Mouse (Mus musculus) pancreas, adult 10 weeks (tissue): ENCODE data around the gene Sebox. TPM values are rescaled to one million over a fixed set of nuclear protein-coding genes. Genes with fewer than 3 reads are reported as not detected.

ENCODE experiments used
- polyA plus RNA-seq: library from polyadenylated mRNA; stranded (reverse); fragments of 350-450 nt; fragmentation: Illumina TruSeq; extraction: RNeasy Lipid Tissue Mini Kit (QIAGEN cat#74804); gene quantifications from one replicate; pipeline ENCODE4 v1.2.3, GENCODE M21; 2015; ENCODE audit warnings: low read depth, low replicate concordance; ENCODE audit not compliant: insufficient read depth

The Sebox gene
- not detected for polyA plus RNA-seq

GRCm38 (mm10) chr11:78502909-78503650 lies at the start of gene Sebox:
Gene Sebox, plus strand, starts transcription at chr11:78503447.

DNA sequence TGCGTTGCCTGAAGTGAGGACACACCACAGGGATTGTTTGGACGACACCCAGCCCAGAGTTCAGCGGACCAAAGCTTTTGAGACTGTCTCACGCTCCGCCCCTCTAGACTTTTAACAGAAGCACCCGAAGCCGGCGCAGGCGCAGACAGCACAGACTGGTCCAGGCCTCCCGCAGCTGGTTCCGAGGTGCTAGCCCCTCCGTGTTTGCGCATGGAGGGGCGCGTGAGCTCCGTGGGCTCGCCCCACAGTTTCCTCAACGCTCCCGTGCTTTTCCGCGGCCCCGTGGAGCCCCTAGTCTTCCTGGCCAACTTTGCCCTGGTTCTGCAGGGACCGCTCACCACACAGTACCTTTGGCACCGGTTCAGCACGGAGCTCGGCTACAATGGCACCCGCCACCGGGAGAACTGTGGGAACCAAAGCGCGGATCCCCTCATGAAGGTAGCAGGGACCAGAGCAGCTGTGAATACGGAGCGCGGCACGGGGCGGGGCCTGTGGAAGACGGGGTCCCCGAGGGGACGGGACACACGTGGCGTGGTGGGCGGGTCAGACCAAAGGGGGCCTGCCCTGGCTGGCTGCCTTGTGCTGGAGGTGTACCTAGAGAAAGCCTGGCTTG lies 37.6 kb upstream of the Sebox start, which contains the start of gene Slc46a1:
Gene Slc46a1, plus strand, starts transcription at position 130 of the 613 bp plus-strand sequence.

GRCm38 (mm10) chr11:78497544-78498522 lies 5.4 kb upstream of the Sebox start, which contains the start of gene Sarm1:
Gene Sarm1, minus strand, starts transcription at chr11:78497754.

DNA sequence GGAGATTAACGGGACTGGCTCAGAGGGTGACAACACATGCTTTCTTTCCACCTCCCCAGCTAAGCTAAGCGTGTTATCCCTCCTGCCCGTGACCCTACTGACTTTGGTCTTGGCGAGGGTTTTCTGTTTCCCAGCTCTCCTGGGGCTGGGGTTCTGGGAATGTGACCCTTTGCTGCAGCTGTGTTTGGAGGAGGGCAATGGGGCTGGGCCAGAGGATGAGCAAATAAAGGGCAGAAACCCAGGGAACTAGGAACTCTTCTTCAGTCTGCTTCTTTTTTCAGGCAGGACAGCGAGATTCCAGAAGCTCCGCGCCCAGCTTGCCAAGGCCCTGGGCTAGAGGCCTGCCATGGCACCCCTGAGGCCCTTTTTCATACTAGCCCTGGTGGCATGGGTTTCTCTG lies 4.2 kb upstream of the Sebox start, which contains the start of gene Vtn:
Gene Vtn, plus strand, starts transcription at position 88 of the 400 bp plus-strand sequence.

DNA sequence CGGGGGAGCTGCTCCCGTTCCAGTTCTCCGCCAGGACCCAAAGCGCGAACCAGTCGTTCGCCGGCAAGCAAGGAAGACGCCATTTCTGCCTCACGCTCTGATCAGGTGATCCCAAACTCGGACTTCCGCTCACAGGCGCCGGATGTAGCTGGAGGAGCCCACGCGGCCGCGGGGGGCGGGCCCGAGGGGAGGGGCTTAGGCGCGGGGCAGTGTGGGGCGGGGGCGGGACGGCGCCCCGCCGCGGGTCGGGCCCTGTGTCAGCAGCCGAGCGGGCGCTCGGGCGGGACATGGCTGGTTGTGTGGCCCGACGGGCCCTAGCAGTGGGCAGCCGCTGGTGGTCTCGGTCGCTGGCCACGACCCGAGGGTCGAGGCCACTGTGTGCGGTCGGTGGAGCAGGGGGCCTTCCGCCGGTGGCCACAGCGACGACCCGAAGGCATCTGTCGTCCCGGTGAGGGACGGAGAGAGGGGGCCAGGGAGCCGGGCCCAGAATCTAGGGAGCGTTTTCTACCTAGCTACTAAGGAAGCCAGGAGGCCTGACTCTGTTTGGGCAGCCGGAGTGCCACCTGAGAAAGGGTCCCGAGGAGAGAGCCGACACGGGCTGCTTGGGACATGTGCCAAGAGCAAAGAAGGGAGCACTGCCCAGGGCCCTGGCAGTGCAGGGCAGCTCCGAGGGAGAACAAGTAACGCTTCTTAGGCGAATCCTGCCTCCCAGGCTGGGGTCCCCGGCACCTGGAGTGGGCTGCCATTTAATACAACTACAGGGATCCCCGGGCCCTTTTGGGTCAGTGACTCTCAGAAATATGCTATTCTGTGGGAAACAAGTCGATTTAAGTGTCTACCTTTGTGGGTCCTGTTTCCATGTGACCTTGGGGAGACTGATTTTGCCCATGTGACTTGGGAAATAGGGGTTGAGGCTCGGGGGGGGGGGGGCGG lies 9.0 kb downstream of the Sebox start, which contains the start of the genes Tmem199 and Poldip2:
Gene Tmem199, minus strand, starts transcription at position 148 of the 933 bp plus-strand sequence.
Gene Poldip2, plus strand, starts transcription at position 169 of the 933 bp plus-strand sequence.

GRCm38 (mm10) chr11:78536080-78536689 lies 32.9 kb downstream of the Sebox start, which contains the start of the genes Tnfaip1 and Ift20:
Gene Tnfaip1, minus strand, starts transcription at chr11:78536332.
Gene Ift20, plus strand, starts transcription at chr11:78536361.

GRCm38 (mm10) chr11:78550168-78551058 lies 47.2 kb downstream of the Sebox start, which contains the start of gene Tmem97:
Gene Tmem97, minus strand, starts transcription at chr11:78550777.

Other genes with a start within 250 kb of the Sebox start
- 29.5 TPM for gene 2610507B11Rik, start 241.7 kb upstream of the Sebox start, polyA plus RNA-seq
- gene BC030499, start 212.6 kb upstream of the Sebox start, polyA plus RNA-seq: not detected
- gene Spag5, start 201.9 kb upstream of the Sebox start, polyA plus RNA-seq: not detected
- gene Aldoc, start 180.5 kb upstream of the Sebox start, polyA plus RNA-seq: 1.1 TPM
- 7.7 TPM for gene Pigs, start 175.0 kb upstream of the Sebox start, polyA plus RNA-seq
- 3.8 TPM for gene Unc119, start 160.0 kb upstream of the Sebox start, polyA plus RNA-seq
- not detected for gene Foxn1, start 116.9 kb upstream of the Sebox start, polyA plus RNA-seq
- gene Slc13a2, start 81.2 kb upstream of the Sebox start, polyA plus RNA-seq: not detected
- gene Slc46a1, start 37.8 kb upstream of the Sebox start, polyA plus RNA-seq: 2.1 TPM
- 2.0 TPM for gene Sarm1, start 5.7 kb upstream of the Sebox start, polyA plus RNA-seq
- gene Vtn, start 4.4 kb upstream of the Sebox start, polyA plus RNA-seq: 22.4 TPM
- 4.0 TPM for gene Tmem199, start 8.7 kb downstream of the Sebox start, polyA plus RNA-seq
- 12.8 TPM for gene Poldip2, start 8.7 kb downstream of the Sebox start, polyA plus RNA-seq
- gene Tnfaip1, start 32.9 kb downstream of the Sebox start, polyA plus RNA-seq: 11.8 TPM
- 65.8 TPM for gene Ift20, start 32.9 kb downstream of the Sebox start, polyA plus RNA-seq
- gene Tmem97, start 47.3 kb downstream of the Sebox start, polyA plus RNA-seq: 164 TPM
- gene Nlk, start 193.9 kb downstream of the Sebox start, polyA plus RNA-seq: 6.3 TPM
- gene Ccnq, start 248.3 kb downstream of the Sebox start, polyA plus RNA-seq: 4.7 TPM